Mouse (Mus musculus) gastrocnemius, postnatal 4 days (tissue): ENCODE data around the gene Fign. TPM values are rescaled to one million over a fixed set of nuclear protein-coding genes. Genes with fewer than 3 reads are reported as not detected.

ENCODE experiments used
- DNase-seq, 2 experiments: peaks; one replicate each; pipeline ENCODE4 v3.0.0; 2021 to 2022; ENCODE audit warnings: low spot score in 2 of 2, mixed read lengths in 2 of 2
- total RNA-seq, 2 experiments: library from RNA; stranded (reverse); gene quantifications; 2 replicates each; pipeline ENCODE4 v1.2.3; 2021

Gene Fign
- total RNA-seq, 2 experiments from 2014 or later: 7.6 to 7.9 TPM

DNA sequence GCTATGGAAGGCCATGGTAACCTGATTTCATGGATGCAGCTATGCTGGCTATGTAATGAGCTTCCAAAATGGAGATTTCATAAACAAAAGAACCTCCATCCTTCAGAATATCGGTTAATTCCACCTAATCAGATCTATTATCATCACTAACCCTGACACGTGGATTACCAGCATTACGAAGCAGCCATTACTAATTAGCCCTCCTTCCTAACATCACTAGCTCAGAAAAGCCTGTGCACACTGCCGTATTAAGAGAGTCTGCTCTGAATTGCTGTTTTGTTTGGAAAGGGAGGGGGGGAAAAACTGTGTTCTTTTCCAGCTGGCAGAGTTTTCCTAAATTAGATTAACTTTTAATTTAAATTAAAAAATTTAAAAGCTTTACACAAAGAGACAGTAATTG lies 32.3 kb downstream of the Fign start:
- no peak for DNase-seq

DNA sequence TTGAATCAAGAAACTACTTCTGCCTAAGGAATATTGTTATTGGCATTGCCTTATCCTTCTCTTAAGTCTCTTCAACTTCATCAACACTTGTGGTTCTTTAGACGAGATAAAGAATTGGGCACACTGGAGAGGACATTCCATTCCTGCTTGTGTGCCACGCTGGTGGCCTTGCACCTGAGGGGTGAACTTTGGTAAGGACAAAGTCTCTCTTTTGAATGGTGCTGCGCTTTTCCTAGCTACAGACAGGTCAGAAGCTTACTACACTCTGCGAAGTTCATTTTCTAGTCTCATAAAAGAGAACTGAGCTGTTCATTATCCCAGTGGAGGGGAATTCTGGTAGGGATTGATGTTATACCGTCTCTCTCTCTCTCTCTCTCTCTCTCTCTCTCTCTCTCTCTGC lies 38.4 kb downstream of the Fign start:
- no peak for DNase-seq

GRCm38 (mm10) chr2:64048142-64048541 lies 49.7 kb downstream of the Fign start:
- no peak for DNase-seq

DNA sequence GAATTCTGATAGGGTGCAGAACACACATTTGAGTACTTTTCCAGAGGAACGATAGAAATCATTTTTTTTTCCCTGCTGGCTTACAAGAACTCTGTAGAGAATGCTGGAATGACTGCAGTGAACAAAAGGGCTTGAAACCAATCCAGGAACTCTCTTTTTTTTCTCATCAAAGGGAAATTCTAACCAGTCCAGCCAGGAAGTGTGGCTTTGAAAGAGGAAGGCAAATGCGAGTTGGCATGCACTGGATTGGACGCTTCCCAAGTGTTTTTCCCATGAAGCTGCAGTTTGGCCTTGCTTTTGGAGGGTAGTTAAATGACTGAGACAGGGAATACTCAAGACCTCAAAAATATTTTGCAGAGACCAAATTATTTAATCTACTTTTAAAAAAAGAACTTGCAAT lies 54.7 kb downstream of the Fign start:
- DNase-seq: peak; percentile 20 to 50

DNA sequence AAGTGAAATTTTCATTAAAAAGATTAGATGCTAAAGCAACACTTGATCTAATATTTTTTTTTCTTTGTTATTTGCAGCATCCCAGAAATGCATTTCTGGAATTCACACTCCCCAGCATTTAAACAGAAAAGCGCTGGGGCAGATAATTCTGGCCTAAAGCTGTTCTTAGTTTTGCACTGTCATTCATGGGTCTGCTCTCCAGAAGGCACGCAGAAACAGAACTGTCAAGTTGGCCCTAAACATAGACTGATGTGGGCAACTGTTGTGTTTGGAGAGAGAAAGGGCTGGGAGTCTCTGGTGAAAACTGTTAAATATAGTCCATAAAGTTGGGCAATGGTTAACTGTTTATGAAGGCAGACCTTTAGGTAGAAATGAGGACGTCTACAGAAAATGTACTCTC lies 62.4 kb downstream of the Fign start:
- DNase-seq: no peak

- DNase-seq: no peak
Measured at GRCm38 (mm10) chr2:64033871-64034270, 64.0 kb downstream of the Fign start.

DNA sequence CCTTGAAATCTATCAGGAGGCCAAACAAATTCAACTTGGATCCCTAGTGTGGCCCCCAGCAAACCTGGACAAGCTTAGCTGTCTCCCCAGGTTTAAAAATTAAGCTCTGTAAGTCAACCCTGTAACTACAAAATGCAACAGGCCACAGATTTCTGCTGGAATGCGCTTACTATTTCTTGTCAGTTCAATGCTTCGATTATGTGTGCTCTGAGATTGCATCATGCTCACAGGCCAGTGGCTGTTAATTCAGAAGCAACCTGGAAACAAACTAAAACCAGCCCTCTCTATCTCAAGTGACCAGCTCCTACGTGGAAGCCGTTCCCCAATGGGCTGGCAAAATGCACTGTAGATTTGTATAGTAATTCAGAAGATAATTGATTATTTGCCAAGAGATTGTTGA lies 71.9 kb downstream of the Fign start:
- DNase-seq: no peak

- DNase-seq: no peak
Measured at GRCm38 (mm10) chr2:63994304-63995023, 103.4 kb downstream of the Fign start.

DNA sequence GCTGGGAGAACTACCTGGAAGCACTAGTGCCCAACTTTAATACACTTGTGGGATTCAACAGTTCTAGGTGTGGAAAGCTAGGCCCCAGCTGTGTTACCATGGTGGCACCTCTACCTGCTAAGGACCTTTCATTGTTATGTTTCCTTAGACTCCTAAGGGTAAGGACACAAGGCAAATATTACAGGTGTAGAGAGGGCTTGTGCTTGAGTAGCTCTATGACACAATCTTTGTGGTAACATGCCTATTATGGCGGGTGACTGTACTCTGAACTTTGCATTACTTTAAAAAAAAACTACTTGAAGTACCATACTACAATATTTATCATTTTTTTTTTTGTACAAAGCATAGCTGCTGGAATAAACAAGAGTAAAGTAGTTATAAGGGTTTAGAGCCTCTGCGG lies 112.4 kb downstream of the Fign start:
- no peak for DNase-seq

DNA sequence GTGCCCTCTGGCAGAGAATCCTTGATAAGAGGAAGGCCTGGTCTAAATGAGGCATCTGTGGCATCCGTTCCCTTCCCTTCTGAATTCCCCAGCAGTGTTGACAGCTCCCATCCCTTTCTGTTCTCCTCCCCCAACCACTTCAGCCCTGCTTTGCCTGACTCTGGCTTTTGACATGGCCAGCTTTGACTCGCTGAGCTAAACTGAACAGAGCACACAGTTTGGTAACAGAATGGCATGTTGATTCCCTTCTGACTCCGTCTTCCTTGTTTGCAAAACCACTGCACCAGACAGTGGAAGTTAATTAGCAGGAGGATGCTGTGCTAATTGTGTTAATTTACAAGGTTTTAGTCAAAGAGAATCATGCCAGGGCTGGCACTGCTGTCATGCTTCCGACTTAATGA lies 115.5 kb downstream of the Fign start:
- no peak for DNase-seq

GRCm38 (mm10) chr2:63981449-63981848 lies 116.4 kb downstream of the Fign start:
- DNase-seq: no peak

DNA sequence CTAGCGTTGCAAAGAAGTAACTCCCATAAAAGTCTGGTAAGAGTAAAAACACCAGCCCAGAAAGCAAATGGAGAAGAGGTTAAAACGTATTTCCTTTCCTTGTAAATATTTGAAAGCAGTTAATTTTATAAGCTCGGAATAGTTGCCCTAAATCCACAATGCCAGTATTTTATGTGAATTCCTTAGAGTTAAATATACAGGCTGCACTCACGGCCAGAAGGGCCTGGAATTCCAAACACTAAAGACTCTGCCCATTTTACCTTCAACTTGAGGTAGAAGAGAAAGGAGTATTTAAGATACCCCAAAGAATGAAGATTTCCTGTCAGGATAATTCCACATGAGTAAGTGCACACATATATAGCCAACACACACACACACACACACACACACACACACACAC lies 128.2 kb downstream of the Fign start:
- no peak for DNase-seq

- DNase-seq: no peak
Measured at GRCm38 (mm10) chr2:63931041-63931440, 166.8 kb downstream of the Fign start.

DNA sequence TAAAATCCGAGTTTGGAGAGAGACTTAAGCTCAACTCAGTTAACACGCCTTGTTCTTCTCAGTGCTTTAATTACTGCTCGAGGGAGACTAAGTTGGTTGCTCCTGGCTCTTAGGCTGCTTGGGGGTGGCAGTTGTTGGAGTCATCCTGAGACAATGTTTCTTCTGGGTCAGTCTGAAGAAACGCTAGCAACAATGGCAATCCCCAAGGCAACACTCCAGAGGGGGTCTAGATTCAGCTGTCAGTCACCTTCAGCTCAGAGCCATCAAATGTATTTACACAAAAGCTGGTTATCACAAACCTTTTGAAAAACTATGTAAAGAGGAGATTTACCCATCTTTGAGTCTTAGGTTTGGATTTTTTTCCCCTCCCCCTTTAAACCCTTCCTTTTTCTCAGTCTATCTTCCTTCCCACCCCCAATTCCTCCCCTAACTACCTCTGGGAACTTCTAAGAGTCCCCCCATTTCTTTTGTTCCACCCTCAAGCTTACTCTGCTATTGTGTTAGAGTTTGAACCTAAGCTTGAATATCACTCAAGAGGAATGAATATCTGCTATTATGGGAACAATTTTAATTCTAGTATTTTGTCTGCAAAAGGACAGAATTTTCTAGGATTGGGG lies 171.2 kb downstream of the Fign start:
- no peak for DNase-seq

GRCm38 (mm10) chr2:63925721-63926235 lies 172.1 kb downstream of the Fign start:
- no peak for DNase-seq
